Mouse (Mus musculus): ENCODE results near the gene Sec24d.

- TF ChIP-seq POLR2A (IDR thresholded peaks at IDR 0.05; ENCODE audit: low read depth, low read length) (no peak), CTCF (IDR thresholded peaks at IDR 0.05; ENCODE audit: extremely low read depth, insufficient read depth, insufficient read length, insufficient replicate concordance) (no peak)
Measured at GRCm38 (mm10) chr3:123322147-123322546, 54.9 kb downstream of the Sec24d start.
